Mouse (Mus musculus) hindbrain, embryonic 11.5 days (tissue): ENCODE measurements at regions not wholly inside any gene's neighbourhood (a gene's known extent, or its start where the extent isn't known, plus 50 kb on each side); places are given as distances from the start of the nearest gene placed in this dataset.

Source experiments
- ATAC-seq: fragments of 200-750 bp; cut with Nextera tagmentation; 2 replicates; pipeline ENCODE4 v1.8.0; 2017; ENCODE audit warnings: mild to moderate bottlenecking, moderate TSS enrichment, moderate library complexity; ENCODE audit not compliant: low FRiP score
- DNase-seq: peaks from one replicate; pipeline ENCODE4 v3.0.0-alpha.2; 2015; ENCODE audit warnings: low spot score
- H3K27ac ChIP-seq: fragments of 300-500 bp; sonication (generic); 2 replicates; pipeline ENCODE4 v1.5.1; 2014; ENCODE audit warnings: mild to moderate bottlenecking, low read depth, low read length
- H3K27me3 ChIP-seq: fragments of 300-500 bp; sonication (generic); 2 replicates; pipeline ENCODE4 v1.6.1; 2014; ENCODE audit warnings: mild to moderate bottlenecking, low read length, moderate library complexity, mixed read lengths; ENCODE audit not compliant: control insufficient read depth, insufficient read depth
- H3K36me3 ChIP-seq: fragments of 300-500 bp; sonication (generic); 2 replicates; pipeline ENCODE4 v1.6.1; 2014; ENCODE audit warnings: mild to moderate bottlenecking, low read length, moderate library complexity, mixed read lengths; ENCODE audit not compliant: control insufficient read depth, insufficient read depth
- H3K4me1 ChIP-seq: fragments of 300-500 bp; sonication (generic); replicated peaks from 2 replicates; pipeline ENCODE4 v1.6.1; 2014; ENCODE audit warnings: low read length, mixed read lengths; ENCODE audit not compliant: control insufficient read depth, insufficient read depth
- H3K4me2 ChIP-seq: fragments of 300-500 bp; sonication (generic); replicated peaks from 2 replicates; pipeline ENCODE4 v1.6.1; 2014; ENCODE audit warnings: mild to moderate bottlenecking, low read depth, low read length
- H3K4me3 ChIP-seq: fragments of 300-500 bp; sonication (generic); 2 replicates; pipeline ENCODE4 v1.5.1; 2014; ENCODE audit warnings: low read depth, low read length
- H3K9ac ChIP-seq: fragments of 300-500 bp; sonication (generic); 2 replicates; pipeline ENCODE4 v1.6.1; 2014; ENCODE audit warnings: low read depth, low read length
- H3K9me3 ChIP-seq: fragments of 300-500 bp; sonication (generic); 2 replicates; pipeline ENCODE4 v1.6.1; 2016; ENCODE audit warnings: low read length; ENCODE audit not compliant: control insufficient read depth
- WGBS: fragments of 180-500 bp; shearing (Covaris S2); extraction: QIAGEN DNeasy Blood & Tissue Kit; methylation state at CpG from one replicate; pipeline ENCODE4 v1.1.7; 2014; 5-methylcytosine and 5-hydroxymethylcytosine counted together

GRCm38 (mm10) chr13:101233181-101233842 is 400.1 kb upstream of the Slc30a5 start:
- Histone ChIP-seq H3K4me2 (no peak overlapping the region), H3K36me3 (no peaks in the 10 kb centered on the region), H3K4me1 (peaks cover 2% of the 10 kb centered on the region; the same call in 1 of the 2 replicates), H3K27ac (no peak overlapping the region), H3K9me3 (no peaks in the 10 kb centered on the region), H3K27me3 (no peaks in the 10 kb centered on the region), H3K9ac (no peak overlapping the region), H3K4me3 (no peak overlapping the region)
- DNase-seq (peak; percentile 60), ATAC-seq (peak; percentile 75)
- WGBS = 30% methylated on average over 8 of the region's 8 CpGs

DNA sequence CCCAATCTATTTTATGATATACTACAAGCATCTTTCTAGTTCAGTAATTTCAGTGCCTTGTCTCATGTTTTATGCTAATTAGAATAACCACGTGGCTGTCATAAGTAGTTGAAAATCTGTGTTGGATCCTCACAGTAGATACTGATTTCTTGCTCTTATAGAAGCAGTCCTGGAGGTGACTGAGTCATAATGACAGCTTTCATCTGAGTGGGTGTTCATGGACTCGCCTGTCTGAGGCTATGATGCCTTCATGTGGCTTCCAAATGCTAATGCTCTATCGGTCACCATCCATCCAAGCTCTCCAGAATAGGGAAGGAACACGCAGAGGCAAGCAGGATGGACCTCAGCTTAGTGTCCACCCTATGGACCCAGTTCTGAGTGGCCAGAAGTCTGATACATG is 396.6 kb upstream of the Slc30a5 start:
- Histone ChIP-seq H3K4me3 (no peak overlapping the region), H3K27me3 (no peaks in the 10 kb centered on the region), H3K9me3 (no peaks in the 10 kb centered on the region), H3K27ac (no peak overlapping the region), H3K4me1 (peaks cover 2% of the 10 kb centered on the region; the same call in 1 of the 2 replicates), H3K36me3 (no peaks in the 10 kb centered on the region), H3K4me2 (no peak overlapping the region), H3K9ac (no peak overlapping the region)
- ATAC-seq = no peak
- WGBS = 88% methylated on average over 4 of the region's 4 CpGs
- DNase-seq = no peak

DNA sequence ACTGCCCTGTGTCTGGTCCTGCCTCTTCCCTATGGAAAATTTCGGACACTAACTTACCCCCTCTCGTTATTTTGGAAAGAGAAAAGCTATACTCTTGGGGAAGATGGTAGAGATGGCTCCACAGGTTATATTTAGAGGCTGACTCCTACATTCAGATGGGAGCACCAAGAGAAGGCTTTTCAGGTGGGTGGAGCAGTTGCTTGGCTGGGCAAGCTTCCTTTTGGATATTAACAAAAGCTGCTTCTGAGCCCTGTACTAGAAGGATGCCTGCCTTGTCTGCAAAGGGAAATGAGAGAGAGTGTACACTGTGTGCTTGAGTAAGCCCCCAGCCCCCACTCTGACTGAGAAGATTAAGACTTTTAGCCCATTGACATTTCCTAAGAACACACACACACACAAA is 392.1 kb upstream of the Slc30a5 start:
- DNase-seq (no peak), ATAC-seq (no peak)
- Histone ChIP-seq H3K9ac (no peak overlapping the region), H3K36me3 (no peaks in the 10 kb centered on the region), H3K4me2 (no peak overlapping the region), H3K27me3 (no peaks in the 10 kb centered on the region), H3K4me3 (no peak overlapping the region), H3K9me3 (no peaks in the 10 kb centered on the region), H3K4me1 (no peaks in the 10 kb centered on the region), H3K27ac (no peak overlapping the region)
- 83% methylated on average over 2 of the region's 2 CpGs for WGBS

- H3K36me3 ChIP-seq = no peaks in the 10 kb centered on the region
- no peaks in the 10 kb centered on the region for H3K9me3 ChIP-seq
- ATAC-seq (no peak), DNase-seq (no peak)
- 84% methylated on average over 7 of the region's 7 CpGs for WGBS
- no peak overlapping the region for H3K27ac ChIP-seq
- no peak overlapping the region for H3K9ac ChIP-seq
- H3K4me2 ChIP-seq = no peak overlapping the region
- H3K27me3 ChIP-seq = no peaks in the 10 kb centered on the region
- H3K4me1 ChIP-seq = no peaks in the 10 kb centered on the region
- H3K4me3 ChIP-seq = no peak overlapping the region
These were observed 388.3 kb upstream of the Slc30a5 start for GRCm38 (mm10) chr13:101221331-101222043.

- 89% methylated on average over 5 of the region's 5 CpGs for WGBS
- ATAC-seq (no peak), DNase-seq (no peak)
These were observed 386.3 kb upstream of the Slc30a5 start for GRCm38 (mm10) chr13:101219568-101219967.

DNA sequence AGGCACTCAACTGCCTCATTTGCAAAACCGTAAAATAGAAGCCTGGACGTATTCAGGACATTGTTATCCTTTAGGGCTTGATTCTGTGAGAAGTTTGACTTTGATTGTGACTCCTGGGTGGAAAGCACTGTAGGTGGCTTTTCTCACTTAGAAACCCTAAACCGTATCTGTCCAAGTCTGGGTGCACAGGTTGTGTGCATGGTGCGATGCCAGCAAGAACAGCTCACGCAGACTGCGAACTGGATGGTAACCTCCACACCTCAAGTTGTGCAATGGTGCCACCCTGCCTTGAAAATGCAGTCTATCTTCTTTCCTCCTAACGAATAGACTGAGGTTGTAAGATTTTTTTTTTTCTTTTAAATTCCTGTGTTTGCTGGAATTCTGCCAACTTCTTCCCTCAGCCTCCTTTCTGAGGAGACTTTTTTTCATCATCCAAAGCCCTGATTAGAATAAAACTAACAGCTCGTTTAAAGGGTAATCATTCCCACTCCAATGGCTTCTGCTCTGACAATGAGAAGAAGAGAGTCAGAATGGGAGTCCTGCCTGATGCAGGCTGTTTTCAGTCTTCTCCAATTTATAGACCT is 383.8 kb upstream of the Slc30a5 start:
- DNase-seq = no peak
- H3K36me3 ChIP-seq = no peaks in the 10 kb centered on the region
- ATAC-seq = no peak
- H3K4me3 ChIP-seq = no peak overlapping the region
- no peaks in the 10 kb centered on the region for H3K27me3 ChIP-seq
- H3K27ac ChIP-seq = no peak overlapping the region
- peaks cover 2% of the 10 kb centered on the region; the same call in 1 of the 2 replicates for H3K4me1 ChIP-seq
- H3K9me3 ChIP-seq = no peaks in the 10 kb centered on the region
- 76% methylated on average over 8 of the region's 8 CpGs for WGBS
- no peak overlapping the region for H3K9ac ChIP-seq
- H3K4me2 ChIP-seq = no peak overlapping the region

More at GRCm38 (mm10) chr13:101219568-101219967, 386.3 kb upstream of the Slc30a5 start:
- no peaks in the 10 kb centered on the region for H3K36me3 ChIP-seq
- no peak overlapping the region for H3K9ac ChIP-seq
- no peaks in the 10 kb centered on the region for H3K9me3 ChIP-seq
- no peaks in the 10 kb centered on the region for H3K27me3 ChIP-seq
- H3K4me2 ChIP-seq = no peak overlapping the region
- H3K4me3 ChIP-seq = no peak overlapping the region
- H3K27ac ChIP-seq = no peak overlapping the region
- no peaks in the 10 kb centered on the region for H3K4me1 ChIP-seq

GRCm38 (mm10) chr13:101216421-101216820 is 383.2 kb upstream of the Slc30a5 start:
- no peak for DNase-seq
- no peak for ATAC-seq
- Histone ChIP-seq H3K36me3 (no peaks in the 10 kb centered on the region), H3K4me2 (no peak overlapping the region), H3K4me1 (peaks cover 2% of the 10 kb centered on the region; the same call in 1 of the 2 replicates), H3K27me3 (no peaks in the 10 kb centered on the region), H3K27ac (no peak overlapping the region), H3K9me3 (no peaks in the 10 kb centered on the region), H3K4me3 (no peak overlapping the region), H3K9ac (no peak overlapping the region)
- WGBS = 74% methylated on average over 4 of the region's 4 CpGs

DNA sequence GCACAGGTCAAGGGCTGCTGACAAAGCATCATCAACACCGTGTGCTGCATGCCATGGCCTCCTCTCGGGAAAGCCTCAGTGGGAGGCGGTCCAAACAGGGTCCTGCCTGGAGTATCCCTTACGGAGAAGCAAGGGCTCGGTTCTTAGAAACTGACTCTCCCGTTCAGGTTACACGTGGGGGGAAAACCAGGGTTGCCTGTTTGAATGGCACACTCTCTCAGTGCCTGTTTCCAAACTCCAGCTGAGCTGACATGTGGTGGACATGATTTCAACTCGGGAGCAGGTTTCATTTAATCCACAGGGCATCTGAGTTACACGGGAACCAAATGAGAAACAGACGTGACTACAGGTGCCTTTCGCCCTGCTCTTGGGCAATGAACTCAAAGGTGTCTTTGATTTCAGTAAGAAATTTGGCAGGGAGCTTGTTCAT is 382.6 kb upstream of the Slc30a5 start:
- H3K4me1 ChIP-seq = peaks cover 2% of the 10 kb centered on the region; the same call in 1 of the 2 replicates
- H3K36me3 ChIP-seq = no peaks in the 10 kb centered on the region
- no peak overlapping the region for H3K4me3 ChIP-seq
- ATAC-seq = no peak
- WGBS = 45% methylated on average over 11 of the region's 11 CpGs
- DNase-seq = peak; percentile 26
- H3K9me3 ChIP-seq = no peaks in the 10 kb centered on the region
- H3K27me3 ChIP-seq = no peaks in the 10 kb centered on the region
- no peak overlapping the region for H3K27ac ChIP-seq
- H3K9ac ChIP-seq = no peak overlapping the region
- H3K4me2 ChIP-seq = no peak overlapping the region
